Mouse (Mus musculus) midbrain, embryonic 15.5 days (tissue): ENCODE results near the gene Cphx2. TPM values are rescaled to one million over a fixed set of nuclear protein-coding genes. Genes with fewer than 3 reads are reported as not detected.
"Not testable (repeated sequence)": the region's sequence is repeated elsewhere in the genome, so short reads cannot be mapped to it uniquely, and the experiment has no call there.

Experiments used
- ATAC-seq: fragments of 200-750 bp; cut with Nextera tagmentation; replicated peaks from 2 replicates; pipeline ENCODE4 v1.8.0; 2017; ENCODE audit warnings: moderate TSS enrichment
- H3K27ac ChIP-seq: fragments of 300-500 bp; sonication (generic); 2 replicates; pipeline ENCODE4 v1.5.1; 2015; ENCODE audit warnings: mild to moderate bottlenecking, inconsistent platforms
- H3K27me3 ChIP-seq: fragments of 300-500 bp; sonication (generic); replicated peaks from 2 replicates; pipeline ENCODE4 v1.6.1; 2015; ENCODE audit warnings: inconsistent platforms
- H3K36me3 ChIP-seq: fragments of 300-500 bp; sonication (generic); replicated peaks from 2 replicates; pipeline ENCODE4 v1.6.1; 2015; ENCODE audit warnings: inconsistent platforms
- H3K4me1 ChIP-seq: fragments of 300-500 bp; sonication (generic); 2 replicates; pipeline ENCODE4 v1.6.1; 2015; ENCODE audit warnings: inconsistent platforms
- H3K4me2 ChIP-seq: fragments of 300-500 bp; sonication (generic); 2 replicates; pipeline ENCODE4 v1.6.1; 2015; ENCODE audit warnings: inconsistent platforms, mild to moderate bottlenecking, moderate library complexity
- H3K4me3 ChIP-seq: fragments of 300-500 bp; sonication (generic); 2 replicates; pipeline ENCODE4 v1.5.1; 2015; ENCODE audit warnings: mild to moderate bottlenecking, inconsistent platforms
- H3K9ac ChIP-seq: fragments of 300-500 bp; sonication (generic); 2 replicates; pipeline ENCODE4 v1.6.1; 2015; ENCODE audit warnings: mild to moderate bottlenecking, inconsistent platforms
- H3K9me3 ChIP-seq: fragments of 300-500 bp; sonication (generic); 2 replicates; pipeline ENCODE4 v1.6.1; 2016; ENCODE audit warnings: inconsistent platforms
- WGBS: fragments of 180-500 bp; shearing (Covaris S2); methylation state at CpG from one replicate; pipeline ENCODE4 v1.1.7; 2015; ENCODE audit warnings: mixed read lengths; 5-methylcytosine and 5-hydroxymethylcytosine counted together
- polyA plus RNA-seq: library from polyadenylated mRNA; unstranded; fragments of >200 nt; fragmentation: Nextera tagmentation; extraction: Ambion mirVana; gene quantifications from 2 replicates; pipeline ENCODE4 v1.2.1, GENCODE M21; 2015

Cphx2 gene
- polyA plus RNA-seq, 1 experiment from 2014 or later = not detected

DNA sequence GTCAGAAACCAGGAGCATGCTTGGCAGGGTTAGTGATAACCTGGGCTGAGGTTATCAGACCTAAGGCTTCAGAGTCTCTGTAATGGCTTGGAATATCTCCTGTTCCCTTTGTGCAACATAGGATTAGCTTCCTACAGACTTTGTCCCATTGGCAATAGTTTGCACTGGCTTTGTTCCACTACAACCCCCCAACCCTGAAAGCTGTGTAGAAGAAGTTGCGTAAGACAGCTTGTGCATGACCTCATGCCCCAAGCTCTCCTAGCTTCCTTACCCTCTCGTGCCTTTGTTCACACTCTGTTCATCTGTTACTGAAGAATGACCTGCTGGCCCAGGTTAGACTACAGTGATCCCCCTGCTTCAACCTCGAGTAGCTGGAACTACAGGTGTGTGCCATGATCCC is 16.3 kb downstream of the Cphx2 start:
- H3K4me3 ChIP-seq, H3K27ac ChIP-seq, H3K27me3 ChIP-seq, H3K9me3 ChIP-seq, H3K4me2 ChIP-seq, H3K36me3 ChIP-seq, H3K4me1 ChIP-seq, H3K9ac ChIP-seq, ATAC-seq: not testable (repeated sequence)
- WGBS = no CpG with 5 or more reads among the region's 3 CpGs

DNA sequence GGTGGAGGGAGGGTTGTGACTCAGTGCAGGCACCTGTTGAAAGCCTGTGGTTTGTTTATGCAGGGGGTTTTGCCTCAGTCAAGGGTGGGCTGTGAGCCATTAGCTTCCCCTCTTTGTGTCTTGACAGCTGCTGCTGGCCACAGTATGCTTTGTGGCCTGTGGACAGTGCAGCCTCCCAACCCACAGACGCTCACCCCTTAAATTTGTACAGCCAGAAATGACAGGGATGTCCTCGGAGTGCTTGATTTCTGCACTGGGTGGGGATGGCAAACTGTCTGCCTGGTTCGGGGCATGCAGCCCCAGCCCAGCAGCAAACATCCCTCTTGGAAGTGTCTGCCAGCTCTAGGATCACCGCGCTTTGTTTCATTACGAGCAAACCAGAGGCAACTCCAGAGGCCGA is 36.8 kb downstream of the Cphx2 start, which contains the start of gene Duxbl2:
Gene Duxbl2, plus strand, starts transcription at position 200 of the 400 bp plus-strand sequence.
- ATAC-seq = peak; percentile 45; the same call in 1 of the 2 replicates
- H3K4me1 ChIP-seq, H3K27me3 ChIP-seq, H3K9me3 ChIP-seq, H3K9ac ChIP-seq, H3K36me3 ChIP-seq, H3K4me3 ChIP-seq, H3K4me2 ChIP-seq, H3K27ac ChIP-seq: not testable (repeated sequence)
- no CpG with 5 or more reads among the region's 7 CpGs for WGBS

DNA sequence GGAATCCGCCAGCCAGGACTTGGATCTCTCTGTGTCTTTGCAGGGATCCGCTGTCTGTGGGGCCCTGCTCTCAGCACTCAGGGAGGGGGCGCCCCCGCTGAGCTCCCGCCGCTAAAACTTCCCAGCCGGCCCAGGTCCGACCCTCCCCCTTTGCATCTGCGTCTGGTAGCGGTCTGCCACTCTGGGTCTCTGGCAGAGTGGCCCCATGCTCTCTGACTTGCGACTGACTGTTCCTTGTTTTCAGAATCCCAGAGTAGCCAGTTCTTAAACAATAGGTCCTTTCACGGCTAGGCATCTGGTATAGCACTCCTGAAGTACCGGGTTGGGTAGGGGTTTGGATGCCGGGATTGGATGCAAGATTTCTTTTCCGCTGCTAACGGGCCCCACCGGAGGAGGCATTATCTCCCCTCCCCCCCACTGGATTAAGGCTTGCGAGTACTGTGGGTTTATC is 37.3 kb downstream of the Cphx2 start:
- not testable (repeated sequence) for H3K27me3 ChIP-seq, H3K4me2 ChIP-seq, H3K4me1 ChIP-seq, H3K36me3 ChIP-seq, H3K4me3 ChIP-seq, H3K27ac ChIP-seq, H3K9ac ChIP-seq, H3K9me3 ChIP-seq
- ATAC-seq = peak; percentile 90
- WGBS = no CpG with 5 or more reads among the region's 18 CpGs

DNA sequence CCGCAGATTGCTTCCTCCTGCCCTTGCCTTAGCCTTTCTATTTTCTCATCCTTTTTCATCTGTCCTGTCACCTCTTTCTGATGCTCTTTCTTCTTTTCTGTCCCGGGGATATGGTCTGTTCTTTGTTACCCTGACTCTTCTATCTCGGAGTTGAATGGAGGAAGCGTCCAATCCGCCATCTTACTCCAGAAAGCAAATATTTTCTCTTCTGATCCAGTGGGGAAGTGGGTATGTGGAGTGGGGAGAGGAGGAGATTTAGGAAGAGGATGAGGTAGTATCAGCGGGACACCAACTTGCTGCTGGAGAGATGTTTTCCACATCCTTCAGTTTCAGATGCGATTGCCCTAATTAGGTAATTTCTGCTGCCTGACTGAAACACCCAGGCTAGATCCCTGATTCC is 37.8 kb downstream of the Cphx2 start:
- not testable (repeated sequence) for H3K4me2 ChIP-seq, H3K36me3 ChIP-seq, H3K4me3 ChIP-seq, ATAC-seq, H3K27me3 ChIP-seq, H3K9me3 ChIP-seq, H3K27ac ChIP-seq, H3K4me1 ChIP-seq, H3K9ac ChIP-seq
- WGBS = no CpG with 5 or more reads among the region's 7 CpGs

Other genes starting within 250 kb of the Cphx2 start
- 2.5 and 2.6 TPM in 2 replicates for gene Anxa11, start 239.4 kb upstream of the Cphx2 start, polyA plus RNA-seq
- 0.97 TPM in 1 of 2 replicates, not detected in the other for gene Plac9a, start 178.4 kb upstream of the Cphx2 start, polyA plus RNA-seq
- 3.5 and 5.7 TPM in 2 replicates for gene Tmem254a, start 153.8 kb upstream of the Cphx2 start, polyA plus RNA-seq
- not detected in 2 replicates for gene Cphx1, start 143.2 kb upstream of the Cphx2 start, polyA plus RNA-seq
- gene Duxbl1, start 102.9 kb upstream of the Cphx2 start, polyA plus RNA-seq = 2.5 and 3.5 TPM in 2 replicates
- gene Gm9780, start 38.8 kb upstream of the Cphx2 start, polyA plus RNA-seq = 9.2 and 9.3 TPM in 2 replicates
- 22.5 and 27.3 TPM in 2 replicates for gene Tmem254c, start 14.2 kb upstream of the Cphx2 start, polyA plus RNA-seq
- gene Cphx3, start 781 bp downstream of the Cphx2 start, polyA plus RNA-seq = not detected in 2 replicates
- gene Duxbl2, start 36.8 kb downstream of the Cphx2 start, polyA plus RNA-seq = 0.46 and 1.2 TPM in 2 replicates
- gene Plac9b, start 101.0 kb downstream of the Cphx2 start, polyA plus RNA-seq = 6.6 and 9.8 TPM in 2 replicates
- gene Tmem254b, start 125.5 kb downstream of the Cphx2 start, polyA plus RNA-seq = 22.8 and 30.1 TPM in 2 replicates
- 1.3 and 2.8 TPM in 2 replicates for gene Duxbl3, start 176.4 kb downstream of the Cphx2 start, polyA plus RNA-seq